Mouse (Mus musculus): ENCODE results near the gene D930048N14Rik.

DNA sequence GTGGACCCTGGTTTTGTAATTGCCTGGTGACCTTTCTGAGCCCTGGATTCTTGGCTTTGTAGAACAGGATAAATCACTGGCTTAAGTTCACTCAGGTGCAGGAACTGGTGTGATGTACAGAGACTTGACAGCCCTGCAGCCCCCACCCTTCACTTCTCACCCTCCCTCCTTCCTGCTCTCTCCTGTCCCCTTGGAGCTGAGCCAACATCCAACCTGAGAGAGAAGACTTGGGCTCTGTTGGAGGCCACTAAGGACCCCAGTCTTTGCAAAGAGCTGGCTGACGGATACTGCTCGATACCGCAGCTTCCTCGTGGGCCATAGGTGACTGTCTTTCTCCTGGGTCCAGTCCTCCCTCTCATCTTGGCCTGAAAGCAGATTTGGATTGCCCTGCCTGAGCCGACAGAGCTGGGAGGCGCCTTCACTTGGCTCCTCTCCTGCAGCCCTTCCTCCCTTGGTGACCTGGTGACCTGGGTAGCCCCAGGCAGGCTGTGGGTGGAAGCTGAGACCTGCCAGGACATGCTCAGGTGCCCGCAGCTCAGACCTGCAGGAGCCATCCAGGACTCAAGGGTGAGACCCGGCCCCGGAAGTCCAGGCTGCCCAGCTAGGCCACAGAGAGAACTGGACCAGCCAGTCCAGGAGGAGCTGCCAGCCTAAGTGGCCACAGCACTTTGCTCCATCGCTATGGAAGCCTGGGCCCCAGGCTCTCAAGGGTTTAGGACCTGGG, 6.2 kb downstream of the D930048N14Rik start:
- TF ChIP-seq CTCF (IDR thresholded peaks at IDR 0.05; ENCODE audit: insufficient read depth, low read length) = no peak
- no peak for TF ChIP-seq POLR2A (IDR thresholded peaks at IDR 0.05; ENCODE audit: borderline replicate concordance, extremely low read depth, low read depth, low read length)

Measured in lung, adult 2 months (tissue).